Mouse (Mus musculus): ENCODE data around the gene Gm20388. TPM values are rescaled to one million over a fixed set of nuclear protein-coding genes. Genes with fewer than 3 reads are reported as not detected.

The Gm20388 gene
- polyA plus RNA-seq, 1 experiment from 2014 or later = 5.3 TPM

DNA sequence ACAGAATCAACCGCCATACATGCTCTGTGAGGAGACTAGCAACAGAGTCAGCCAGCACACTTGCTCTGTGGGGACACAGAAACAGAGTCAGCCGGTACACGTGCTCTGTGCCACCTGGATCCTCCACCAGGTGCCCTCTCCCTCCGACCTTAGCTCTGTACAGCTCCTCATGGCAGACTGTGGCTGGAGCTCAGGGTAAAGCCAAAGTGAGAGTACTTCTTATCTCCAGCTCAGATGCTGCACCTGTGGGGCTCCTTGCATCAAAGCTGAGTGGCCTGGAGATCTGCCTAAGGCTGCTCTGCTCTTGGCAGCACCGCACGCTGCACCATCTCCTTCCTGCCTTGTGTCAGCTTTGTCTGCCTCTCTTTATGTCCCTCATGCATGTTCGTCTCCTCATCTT, 4279.7 kb downstream of the Gm20388 start:
- Histone ChIP-seq H3K27ac (ENCODE audit: low read depth, low read length) (no peak overlapping the region), H3K4me1 (replicated peaks; ENCODE audit: control insufficient read depth, insufficient read depth, low read length) (no peaks in the 10 kb centered on the region), H3K4me3 (ENCODE audit: low read depth, low read length) (no peak overlapping the region), H3K4me2 (no peak overlapping the region), H3K9ac (ENCODE audit: low read depth, low read length) (no peak overlapping the region), H3K36me3 (ENCODE audit: control insufficient read depth, insufficient read depth, low read length) (no peaks in the 10 kb centered on the region), H3K9me3 (ENCODE audit: control insufficient read depth, low read length) (no peaks in the 10 kb centered on the region), H3K27me3 (replicated peaks; ENCODE audit: control insufficient read depth, insufficient read depth, low read length) (no peaks in the 10 kb centered on the region)
- ATAC-seq (replicated peaks; ENCODE audit: low FRiP score) = no peak
- 73% methylated on average over 7 of the region's 7 CpGs for WGBS
- DNase-seq (ENCODE audit: low spot score) = no peak

DNA sequence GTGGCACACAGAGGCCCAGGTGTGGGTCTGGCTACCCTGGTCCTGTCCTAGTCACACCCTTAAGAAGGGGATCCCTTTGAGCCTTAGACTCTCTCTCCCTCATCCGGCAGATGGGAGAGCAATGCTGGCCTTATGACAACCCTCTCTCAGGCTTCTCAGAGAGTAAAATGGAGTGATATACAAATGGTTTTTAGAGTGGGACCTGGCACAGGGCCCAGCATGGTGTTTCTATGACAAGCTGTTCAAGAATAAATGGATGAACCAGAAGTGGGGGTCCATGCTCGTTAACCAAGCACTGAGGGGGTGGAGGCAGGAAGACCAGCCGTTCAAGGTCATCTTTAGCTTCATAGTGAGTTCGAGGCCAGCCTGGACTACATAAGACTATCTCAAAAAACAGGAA, 4281.6 kb downstream of the Gm20388 start:
- no peaks in the 10 kb centered on the region for H3K27me3 ChIP-seq (replicated peaks; ENCODE audit: control insufficient read depth, insufficient read depth, low read length)
- no peak overlapping the region for H3K4me3 ChIP-seq (ENCODE audit: low read depth, low read length)
- no peak overlapping the region for H3K27ac ChIP-seq (ENCODE audit: low read depth, low read length)
- no peak overlapping the region for H3K4me2 ChIP-seq
- WGBS = 77% methylated on average over 4 of the region's 4 CpGs
- H3K9ac ChIP-seq (ENCODE audit: low read depth, low read length) = no peak overlapping the region
- H3K4me1 ChIP-seq (replicated peaks; ENCODE audit: control insufficient read depth, insufficient read depth, low read length) = no peaks in the 10 kb centered on the region
- H3K9me3 ChIP-seq (ENCODE audit: control insufficient read depth, low read length) = no peaks in the 10 kb centered on the region
- DNase-seq (ENCODE audit: low spot score) = no peak
- no peaks in the 10 kb centered on the region for H3K36me3 ChIP-seq (ENCODE audit: control insufficient read depth, insufficient read depth, low read length)
- no peak for ATAC-seq (replicated peaks; ENCODE audit: low FRiP score)

DNA sequence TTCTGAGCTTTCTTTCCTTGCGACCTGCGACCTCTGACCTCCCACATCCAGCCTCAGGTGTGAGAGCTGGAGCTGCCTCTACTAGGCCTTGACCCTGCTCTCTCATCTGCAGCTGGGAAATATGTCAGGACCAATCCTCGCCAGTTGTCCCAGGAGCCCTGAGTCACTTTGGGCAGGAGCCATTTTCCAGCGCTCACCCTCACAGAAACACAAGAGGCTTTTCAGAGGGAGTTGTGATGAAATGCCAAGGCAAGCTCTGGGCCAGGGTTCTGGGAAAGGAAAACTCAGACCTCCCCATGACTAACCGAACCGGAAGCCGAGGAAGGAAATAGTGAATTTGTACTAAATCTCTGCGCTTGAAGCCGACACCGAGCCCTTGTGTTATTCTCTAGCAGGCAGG, 4282.3 kb downstream of the Gm20388 start:
- Histone ChIP-seq H3K4me2 (no peak overlapping the region), H3K4me3 (ENCODE audit: low read depth, low read length) (no peak overlapping the region), H3K9me3 (ENCODE audit: control insufficient read depth, low read length) (no peaks in the 10 kb centered on the region), H3K36me3 (ENCODE audit: control insufficient read depth, insufficient read depth, low read length) (no peaks in the 10 kb centered on the region), H3K9ac (ENCODE audit: low read depth, low read length) (no peak overlapping the region), H3K4me1 (replicated peaks; ENCODE audit: control insufficient read depth, insufficient read depth, low read length) (no peaks in the 10 kb centered on the region), H3K27ac (ENCODE audit: low read depth, low read length) (no peak overlapping the region), H3K27me3 (replicated peaks; ENCODE audit: control insufficient read depth, insufficient read depth, low read length) (no peaks in the 10 kb centered on the region)
- DNase-seq (ENCODE audit: low spot score) (no peak), ATAC-seq (replicated peaks; ENCODE audit: low FRiP score) (no peak)
- WGBS = 84% methylated on average over 10 of the region's 10 CpGs

DNA sequence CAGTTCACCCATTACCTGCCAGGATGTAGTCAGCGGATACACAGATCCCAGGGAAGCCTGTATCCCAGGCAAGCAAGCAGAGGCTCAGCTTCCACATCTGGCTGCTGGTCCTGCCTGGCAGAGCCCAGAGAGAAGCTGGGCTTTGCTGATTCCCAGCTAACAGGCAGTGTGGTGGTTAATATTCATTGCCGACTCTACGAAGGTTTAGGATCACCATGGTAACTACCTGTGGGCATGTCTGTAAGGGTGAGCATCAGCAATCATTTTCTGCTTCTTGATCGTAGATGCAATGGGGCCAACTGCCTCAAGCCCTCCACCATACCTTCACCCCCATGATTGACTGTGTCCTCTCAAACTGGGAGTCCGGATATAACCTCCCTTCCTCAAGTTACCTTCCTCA, 4283.4 kb downstream of the Gm20388 start:
- ATAC-seq (replicated peaks; ENCODE audit: low FRiP score) = no peak
- no peak for DNase-seq (ENCODE audit: low spot score)
- no peak overlapping the region for H3K9ac ChIP-seq (ENCODE audit: low read depth, low read length)
- no peaks in the 10 kb centered on the region for H3K4me1 ChIP-seq (replicated peaks; ENCODE audit: control insufficient read depth, insufficient read depth, low read length)
- H3K27me3 ChIP-seq (replicated peaks; ENCODE audit: control insufficient read depth, insufficient read depth, low read length) = no peaks in the 10 kb centered on the region
- no peaks in the 10 kb centered on the region for H3K9me3 ChIP-seq (ENCODE audit: control insufficient read depth, low read length)
- WGBS = 81% methylated on average over 5 of the region's 5 CpGs
- no peak overlapping the region for H3K4me3 ChIP-seq (ENCODE audit: low read depth, low read length)
- no peak overlapping the region for H3K4me2 ChIP-seq
- H3K27ac ChIP-seq (ENCODE audit: low read depth, low read length) = no peak overlapping the region
- H3K36me3 ChIP-seq (ENCODE audit: control insufficient read depth, insufficient read depth, low read length) = no peaks in the 10 kb centered on the region

DNA sequence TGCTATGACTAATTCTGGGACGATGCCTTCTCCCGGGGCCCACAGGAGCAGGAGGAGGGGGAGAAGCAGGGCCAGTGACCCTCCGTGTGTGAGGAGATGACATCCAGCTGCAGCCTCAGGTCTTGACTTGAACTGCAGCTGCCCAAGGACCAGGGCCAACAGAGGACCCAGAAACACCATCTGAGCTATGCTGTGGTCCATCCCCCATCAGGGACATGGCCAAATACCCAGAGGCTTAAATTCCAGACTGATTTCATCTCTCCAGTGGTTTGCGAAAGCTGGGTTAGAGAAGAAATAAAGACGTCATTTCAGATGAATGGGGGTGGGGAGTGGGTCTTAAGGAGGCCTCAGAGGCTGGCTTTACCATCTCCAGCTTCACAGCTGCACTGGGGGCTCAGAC, 4285.6 kb downstream of the Gm20388 start:
- no peaks in the 10 kb centered on the region for H3K36me3 ChIP-seq (ENCODE audit: control insufficient read depth, insufficient read depth, low read length)
- WGBS = 58% methylated on average over 5 of the region's 5 CpGs
- no peak overlapping the region for H3K9ac ChIP-seq (ENCODE audit: low read depth, low read length)
- H3K27me3 ChIP-seq (replicated peaks; ENCODE audit: control insufficient read depth, insufficient read depth, low read length) = no peaks in the 10 kb centered on the region
- H3K27ac ChIP-seq (ENCODE audit: low read depth, low read length) = no peak overlapping the region
- H3K4me3 ChIP-seq (ENCODE audit: low read depth, low read length) = no peak overlapping the region
- H3K4me2 ChIP-seq = no peak overlapping the region
- DNase-seq (ENCODE audit: low spot score) (no peak), ATAC-seq (replicated peaks; ENCODE audit: low FRiP score) (no peak)
- H3K4me1 ChIP-seq (replicated peaks; ENCODE audit: control insufficient read depth, insufficient read depth, low read length) = no peaks in the 10 kb centered on the region
- H3K9me3 ChIP-seq (ENCODE audit: control insufficient read depth, low read length) = no peaks in the 10 kb centered on the region

DNA sequence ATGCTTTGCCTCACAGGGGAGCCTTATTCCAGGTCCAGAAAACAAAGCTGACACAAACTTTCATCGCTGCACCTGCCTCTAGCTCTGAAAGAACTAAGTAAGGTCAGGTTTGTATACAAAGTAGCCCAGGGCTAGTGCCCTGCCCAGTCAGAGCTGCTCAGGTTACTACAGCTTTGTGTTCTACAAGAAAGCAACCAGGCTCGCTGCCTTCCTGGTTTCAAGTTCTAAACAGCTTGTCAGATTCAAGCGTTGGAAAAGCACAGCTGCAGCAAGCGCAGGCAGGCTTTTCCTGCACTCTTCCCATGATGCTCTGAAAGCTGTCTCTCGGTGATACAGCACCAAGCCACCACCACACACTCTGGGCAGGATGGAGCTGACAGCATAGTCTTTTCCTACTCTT, 4286.2 kb downstream of the Gm20388 start:
- no peak for DNase-seq (ENCODE audit: low spot score)
- H3K4me1 ChIP-seq (replicated peaks; ENCODE audit: control insufficient read depth, insufficient read depth, low read length) = no peaks in the 10 kb centered on the region
- ATAC-seq (replicated peaks; ENCODE audit: low FRiP score) = no peak
- no peaks in the 10 kb centered on the region for H3K27me3 ChIP-seq (replicated peaks; ENCODE audit: control insufficient read depth, insufficient read depth, low read length)
- H3K4me2 ChIP-seq = no peak overlapping the region
- H3K9ac ChIP-seq (ENCODE audit: low read depth, low read length) = no peak overlapping the region
- no peaks in the 10 kb centered on the region for H3K36me3 ChIP-seq (ENCODE audit: control insufficient read depth, insufficient read depth, low read length)
- H3K9me3 ChIP-seq (ENCODE audit: control insufficient read depth, low read length) = no peaks in the 10 kb centered on the region
- no peak overlapping the region for H3K4me3 ChIP-seq (ENCODE audit: low read depth, low read length)
- WGBS = 49% methylated on average over 5 of the region's 5 CpGs
- H3K27ac ChIP-seq (ENCODE audit: low read depth, low read length) = no peak overlapping the region

DNA sequence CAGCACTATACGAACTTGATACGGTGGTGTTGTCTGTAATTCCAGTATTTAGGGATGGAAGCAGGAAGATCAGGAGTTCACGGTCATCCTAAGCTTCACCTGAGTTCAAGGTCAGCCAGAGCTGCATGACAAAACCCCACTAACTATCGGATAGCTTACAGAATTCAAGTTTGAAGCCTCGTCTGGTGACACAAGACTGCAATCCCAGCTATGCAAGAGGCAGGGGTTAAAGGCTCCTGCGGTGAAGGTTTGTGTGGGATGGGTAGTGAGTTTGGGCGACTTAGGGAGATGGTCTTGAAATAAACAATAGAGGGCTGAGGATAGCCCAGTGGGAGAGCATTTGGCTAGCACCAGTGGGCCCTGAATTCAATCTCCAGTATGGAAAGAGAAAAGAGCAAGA, 4287.6 kb downstream of the Gm20388 start:
- 75% methylated on average over 7 of the region's 7 CpGs for WGBS
- DNase-seq (ENCODE audit: low spot score) = no peak

DNA sequence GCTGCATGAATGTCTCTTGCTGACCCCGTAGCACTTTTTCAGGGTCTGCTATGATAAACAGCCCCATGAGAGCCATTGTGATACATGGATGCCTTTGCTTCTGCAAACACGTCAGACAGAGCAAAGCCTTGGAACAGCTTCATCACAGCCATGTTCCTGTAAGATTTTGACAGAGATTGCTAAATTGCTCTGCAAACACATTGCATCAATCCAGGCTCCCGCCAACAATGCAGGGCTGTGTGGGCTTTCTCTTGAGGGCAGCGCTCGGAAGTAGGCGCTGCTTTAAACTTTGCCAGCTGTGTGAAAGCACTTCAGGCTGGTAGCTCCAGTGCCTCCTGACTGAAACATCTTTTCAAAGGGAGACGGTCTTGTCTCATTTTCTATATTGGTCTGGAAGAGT, 4289.8 kb downstream of the Gm20388 start:
- no peaks in the 10 kb centered on the region for H3K36me3 ChIP-seq (ENCODE audit: control insufficient read depth, insufficient read depth, low read length)
- no peaks in the 10 kb centered on the region for H3K9me3 ChIP-seq (ENCODE audit: control insufficient read depth, low read length)
- 64% methylated on average over 7 of the region's 7 CpGs for WGBS
- no peak overlapping the region for H3K4me3 ChIP-seq (ENCODE audit: low read depth, low read length)
- no peak overlapping the region for H3K9ac ChIP-seq (ENCODE audit: low read depth, low read length)
- no peaks in the 10 kb centered on the region for H3K27me3 ChIP-seq (replicated peaks; ENCODE audit: control insufficient read depth, insufficient read depth, low read length)
- no peak overlapping the region for H3K27ac ChIP-seq (ENCODE audit: low read depth, low read length)
- no peak for ATAC-seq (replicated peaks; ENCODE audit: low FRiP score)
- no peak overlapping the region for H3K4me2 ChIP-seq
- no peak for DNase-seq (ENCODE audit: low spot score)
- H3K4me1 ChIP-seq (replicated peaks; ENCODE audit: control insufficient read depth, insufficient read depth, low read length) = no peaks in the 10 kb centered on the region

More for the DNA sequence above, 4287.6 kb downstream of the Gm20388 start:
- H3K9me3 ChIP-seq (ENCODE audit: control insufficient read depth, low read length) = no peaks in the 10 kb centered on the region
- H3K4me2 ChIP-seq = no peak overlapping the region
- no peaks in the 10 kb centered on the region for H3K27me3 ChIP-seq (replicated peaks; ENCODE audit: control insufficient read depth, insufficient read depth, low read length)
- no peak overlapping the region for H3K27ac ChIP-seq (ENCODE audit: low read depth, low read length)
- H3K4me1 ChIP-seq (replicated peaks; ENCODE audit: control insufficient read depth, insufficient read depth, low read length) = no peaks in the 10 kb centered on the region
- ATAC-seq (replicated peaks; ENCODE audit: low FRiP score) = no peak
- H3K4me3 ChIP-seq (ENCODE audit: low read depth, low read length) = no peak overlapping the region
- no peaks in the 10 kb centered on the region for H3K36me3 ChIP-seq (ENCODE audit: control insufficient read depth, insufficient read depth, low read length)
- H3K9ac ChIP-seq (ENCODE audit: low read depth, low read length) = no peak overlapping the region

DNA sequence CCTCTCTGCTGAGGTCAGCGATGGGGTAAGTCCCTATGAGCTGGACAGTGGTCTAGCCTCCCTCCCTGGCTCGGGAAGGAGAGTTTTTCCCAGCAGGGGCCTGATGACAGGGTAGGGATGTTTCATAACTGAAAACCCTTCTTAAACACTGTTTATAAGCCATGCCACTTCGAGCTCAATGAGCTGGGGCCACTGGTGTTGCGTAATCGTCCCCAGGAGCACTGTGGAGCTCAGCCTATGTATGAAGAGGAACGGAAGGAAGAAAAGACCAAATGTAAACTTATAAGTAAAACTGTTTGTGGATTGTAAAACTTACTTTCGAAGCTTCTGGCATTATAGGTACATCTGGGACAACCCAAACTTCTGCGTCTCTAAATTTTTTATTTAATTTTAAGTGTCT, 4291.1 kb downstream of the Gm20388 start:
- H3K27me3 ChIP-seq (replicated peaks; ENCODE audit: control insufficient read depth, insufficient read depth, low read length) = no peaks in the 10 kb centered on the region
- H3K9me3 ChIP-seq (ENCODE audit: control insufficient read depth, low read length) = no peaks in the 10 kb centered on the region
- ATAC-seq (replicated peaks; ENCODE audit: low FRiP score) (no peak), DNase-seq (ENCODE audit: low spot score) (no peak)
- WGBS = 69% methylated on average over 8 of the region's 8 CpGs
- H3K4me3 ChIP-seq (ENCODE audit: low read depth, low read length) = no peak overlapping the region
- no peak overlapping the region for H3K27ac ChIP-seq (ENCODE audit: low read depth, low read length)
- no peaks in the 10 kb centered on the region for H3K36me3 ChIP-seq (ENCODE audit: control insufficient read depth, insufficient read depth, low read length)
- no peak overlapping the region for H3K9ac ChIP-seq (ENCODE audit: low read depth, low read length)
- H3K4me2 ChIP-seq = no peak overlapping the region
- no peaks in the 10 kb centered on the region for H3K4me1 ChIP-seq (replicated peaks; ENCODE audit: control insufficient read depth, insufficient read depth, low read length)
